Mouse (Mus musculus): ENCODE measurements around the gene Sh3bp5l. TPM values are rescaled to one million over a fixed set of nuclear protein-coding genes. Genes with fewer than 3 reads are reported as not detected.

The Sh3bp5l gene
- polyA plus RNA-seq, 1 experiment from 2014 or later = 33.6 TPM

DNA sequence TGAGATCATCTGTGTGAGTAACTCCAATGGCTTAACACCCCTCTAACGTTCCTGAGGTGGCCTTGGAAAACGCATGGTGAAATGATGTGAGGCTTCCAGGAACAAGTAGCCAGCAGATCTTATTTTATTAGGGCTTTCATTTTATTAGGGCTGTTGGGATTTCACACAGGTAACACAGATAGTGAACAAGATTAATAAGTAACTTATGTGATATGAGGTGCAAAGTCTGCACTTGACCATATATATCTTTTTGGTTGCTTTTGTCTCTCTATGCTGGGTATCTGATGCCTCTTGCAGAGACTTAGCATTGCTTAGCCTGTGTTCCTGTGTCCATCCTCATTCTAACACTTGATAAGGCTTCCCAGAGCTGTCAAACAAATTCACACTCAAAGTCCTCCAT, 46.7 kb downstream of the Sh3bp5l start:
- H3K27ac ChIP-seq (replicated peaks) = no peak overlapping the region
- no peak overlapping the region for H3K4me3 ChIP-seq (ENCODE audit: low read depth, low read length)
- TF ChIP-seq EP300 (optimal IDR thresholded peaks at IDR 0.05) (no peak), CTCF (IDR thresholded peaks at IDR 0.05; ENCODE audit: low read depth) (no peak)
- DNase-seq (ENCODE audit: low spot score) (no peak), ATAC-seq (ENCODE audit: low FRiP score, low TSS enrichment) (no peak)
- H3K36me3 ChIP-seq (ENCODE audit: control insufficient read depth, insufficient read depth, low read length) = no peaks in the 10 kb centered on the region
- no peaks in the 10 kb centered on the region for H3K27me3 ChIP-seq (ENCODE audit: control insufficient read depth, insufficient read depth, low read length)
- 63% methylated on average over 2 of the region's 2 CpGs for WGBS
- H3K4me1 ChIP-seq (replicated peaks; ENCODE audit: control insufficient read depth, insufficient read depth) = no peaks in the 10 kb centered on the region
- no peaks in the 10 kb centered on the region for H3K9me3 ChIP-seq (ENCODE audit: control insufficient read depth, low read length)
- no peak overlapping the region for H3K4me2 ChIP-seq (replicated peaks; ENCODE audit: low read depth)
- no peak overlapping the region for H3K9ac ChIP-seq (ENCODE audit: low read length)

DNA sequence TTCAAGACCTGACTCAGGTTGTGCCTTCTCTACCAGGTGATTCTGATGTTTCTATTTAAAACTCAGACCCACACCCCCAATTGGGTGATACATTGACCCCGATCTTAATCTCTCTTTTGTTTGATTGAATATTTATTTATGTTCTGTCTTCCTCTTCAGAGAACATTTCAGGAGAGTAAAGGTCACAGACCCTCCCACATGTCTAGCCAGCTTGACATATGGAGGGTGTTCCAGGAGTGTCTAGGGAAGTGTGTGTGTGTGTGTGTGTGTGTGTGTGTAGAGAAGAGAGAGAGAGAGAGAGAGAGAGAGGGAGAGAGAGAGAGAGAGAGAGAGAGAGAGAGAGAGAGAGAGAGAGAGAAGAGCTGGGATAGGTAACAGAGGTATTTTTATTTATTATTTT, 47.2 kb downstream of the Sh3bp5l start:
- Histone ChIP-seq H3K9me3 (ENCODE audit: control insufficient read depth, low read length) (no peaks in the 10 kb centered on the region), H3K4me1 (replicated peaks; ENCODE audit: control insufficient read depth, insufficient read depth) (no peaks in the 10 kb centered on the region), H3K4me3 (ENCODE audit: low read depth, low read length) (no peak overlapping the region), H3K36me3 (ENCODE audit: control insufficient read depth, insufficient read depth, low read length) (no peaks in the 10 kb centered on the region), H3K9ac (ENCODE audit: low read length) (no peak overlapping the region), H3K4me2 (replicated peaks; ENCODE audit: low read depth) (no peak overlapping the region), H3K27me3 (ENCODE audit: control insufficient read depth, insufficient read depth, low read length) (no peaks in the 10 kb centered on the region), H3K27ac (replicated peaks) (no peak overlapping the region)
- WGBS = 20% methylated on average over 1 of the region's 1 CpGs
- no peak for DNase-seq (ENCODE audit: low spot score)
- ATAC-seq (ENCODE audit: low FRiP score, low TSS enrichment) = no peak
- no peak for TF ChIP-seq EP300 (optimal IDR thresholded peaks at IDR 0.05)
- TF ChIP-seq CTCF (IDR thresholded peaks at IDR 0.05; ENCODE audit: low read depth) = no peak

DNA sequence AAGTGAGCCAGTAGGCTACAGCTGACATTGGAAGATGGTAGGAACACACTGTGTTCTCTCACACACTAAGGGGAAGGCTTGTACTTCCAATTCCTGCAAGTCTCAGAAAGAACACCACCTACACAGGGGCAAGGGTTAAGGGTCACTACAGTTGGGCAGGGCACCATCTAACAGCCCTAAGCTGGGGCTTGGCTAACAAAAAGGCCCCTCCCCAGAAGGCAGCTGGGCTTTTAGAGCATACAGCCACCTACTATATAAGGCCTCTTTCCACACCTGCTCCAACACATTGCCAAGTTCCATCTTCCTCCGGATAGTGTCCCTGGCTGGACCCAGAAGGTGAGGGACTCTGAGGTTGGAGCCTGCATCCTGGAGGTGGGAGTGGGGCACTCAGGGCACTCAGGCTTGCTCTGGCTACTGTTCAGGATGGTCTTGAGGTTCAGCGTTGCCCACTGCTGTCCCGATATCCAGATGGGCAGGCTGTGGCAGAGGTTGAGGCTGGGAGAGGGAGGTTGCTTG, 48.3 kb downstream of the Sh3bp5l start, which contains the start of gene Lypd8:
TSS of gene Lypd8 (plus strand) at position 281 of the 516 bp plus-strand sequence.
- no peak for ATAC-seq (ENCODE audit: low FRiP score, low TSS enrichment)
- Histone ChIP-seq H3K4me1 (replicated peaks; ENCODE audit: control insufficient read depth, insufficient read depth) (no peaks in the 10 kb centered on the region), H3K27ac (replicated peaks) (peak within 1 kb of the TSS; percentile 78; the same call in 1 of the 2 replicates), H3K27me3 (ENCODE audit: control insufficient read depth, insufficient read depth, low read length) (no peaks in the 10 kb centered on the region), H3K9ac (ENCODE audit: low read length) (peak within 1 kb of the TSS; percentile 38; the same call in 1 of the 2 replicates), H3K4me2 (replicated peaks; ENCODE audit: low read depth) (peak within 1 kb of the TSS; percentile 21; the same call in 1 of the 2 replicates), H3K36me3 (ENCODE audit: control insufficient read depth, insufficient read depth, low read length) (no peaks in the 10 kb centered on the region), H3K9me3 (ENCODE audit: control insufficient read depth, low read length) (no peaks in the 10 kb centered on the region), H3K4me3 (ENCODE audit: low read depth, low read length) (peak within 1 kb of the TSS; percentile 19; the same call in 1 of the 2 replicates)
- 87% methylated on average over 3 of the region's 3 CpGs for WGBS
- TF ChIP-seq CTCF (IDR thresholded peaks at IDR 0.05; ENCODE audit: low read depth) (no peak), EP300 (optimal IDR thresholded peaks at IDR 0.05) (no peak)
- DNase-seq (ENCODE audit: low spot score) = no peak

DNA sequence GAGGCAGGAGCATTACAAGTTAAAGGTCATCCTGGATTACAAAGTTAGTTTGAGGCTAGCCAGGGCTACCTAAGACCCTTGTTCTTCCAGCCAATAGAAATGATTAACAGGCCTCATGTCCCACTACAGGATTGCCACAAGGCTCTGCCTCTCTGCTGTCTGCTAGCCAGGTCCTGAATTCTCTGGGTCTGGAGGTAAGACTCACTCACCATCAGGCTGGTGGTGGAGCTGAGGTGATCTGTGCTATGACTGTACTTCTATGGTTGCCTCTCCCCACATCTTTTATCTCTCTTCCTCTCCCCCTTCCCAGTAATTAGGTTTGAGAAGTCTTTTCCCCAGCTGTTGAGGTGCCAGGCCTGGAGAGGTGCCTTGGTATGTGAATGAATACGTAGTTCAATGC, 49.0 kb downstream of the Sh3bp5l start:
- no peak for ATAC-seq (ENCODE audit: low FRiP score, low TSS enrichment)
- Histone ChIP-seq H3K4me3 (ENCODE audit: low read depth, low read length) (peak overlapping the region; percentile 19; the same call in 1 of the 2 replicates), H3K36me3 (ENCODE audit: control insufficient read depth, insufficient read depth, low read length) (no peaks in the 10 kb centered on the region), H3K4me1 (replicated peaks; ENCODE audit: control insufficient read depth, insufficient read depth) (no peaks in the 10 kb centered on the region), H3K9me3 (ENCODE audit: control insufficient read depth, low read length) (no peaks in the 10 kb centered on the region), H3K27ac (replicated peaks) (peak overlapping the region; percentile 78; the same call in 1 of the 2 replicates), H3K4me2 (replicated peaks; ENCODE audit: low read depth) (peak overlapping the region; percentile 21; the same call in 1 of the 2 replicates), H3K27me3 (ENCODE audit: control insufficient read depth, insufficient read depth, low read length) (no peaks in the 10 kb centered on the region), H3K9ac (ENCODE audit: low read length) (peak overlapping the region; percentile 38; the same call in 1 of the 2 replicates)
- 82% methylated on average over 1 of the region's 1 CpGs for WGBS
- TF ChIP-seq CTCF (IDR thresholded peaks at IDR 0.05; ENCODE audit: low read depth) (no peak), EP300 (optimal IDR thresholded peaks at IDR 0.05) (no peak)
- DNase-seq (ENCODE audit: low spot score) = no peak

DNA sequence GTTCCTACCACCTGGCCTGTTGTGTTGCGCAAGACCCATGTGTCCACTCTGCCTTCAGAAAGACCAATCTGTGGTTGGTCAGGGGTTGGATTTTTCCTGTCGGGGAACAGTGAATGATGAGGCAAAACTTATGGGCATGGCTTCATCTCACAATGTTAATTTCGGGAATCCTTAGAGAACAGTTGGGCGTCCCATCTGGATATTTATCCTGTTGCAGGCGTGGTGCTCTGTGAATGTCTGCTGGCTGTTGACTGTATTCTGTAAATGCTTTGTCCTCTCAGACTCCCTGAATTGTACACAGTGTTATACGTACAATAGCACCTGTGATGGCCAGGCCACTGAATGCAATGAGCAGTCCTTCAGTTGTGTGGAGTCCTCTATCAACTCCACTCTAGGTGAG, 51.9 kb downstream of the Sh3bp5l start:
- H3K9ac ChIP-seq (ENCODE audit: low read length) = no peak overlapping the region
- no peaks in the 10 kb centered on the region for H3K9me3 ChIP-seq (ENCODE audit: control insufficient read depth, low read length)
- H3K4me3 ChIP-seq (ENCODE audit: low read depth, low read length) = no peak overlapping the region
- no peak for DNase-seq (ENCODE audit: low spot score)
- H3K27ac ChIP-seq (replicated peaks) = no peak overlapping the region
- no peak overlapping the region for H3K4me2 ChIP-seq (replicated peaks; ENCODE audit: low read depth)
- WGBS = 87% methylated on average over 6 of the region's 6 CpGs
- TF ChIP-seq CTCF (IDR thresholded peaks at IDR 0.05; ENCODE audit: low read depth) (no peak), EP300 (optimal IDR thresholded peaks at IDR 0.05) (no peak)
- ATAC-seq (ENCODE audit: low FRiP score, low TSS enrichment) = no peak
- H3K36me3 ChIP-seq (ENCODE audit: control insufficient read depth, insufficient read depth, low read length) = no peaks in the 10 kb centered on the region
- no peaks in the 10 kb centered on the region for H3K4me1 ChIP-seq (replicated peaks; ENCODE audit: control insufficient read depth, insufficient read depth)
- H3K27me3 ChIP-seq (ENCODE audit: control insufficient read depth, insufficient read depth, low read length) = no peaks in the 10 kb centered on the region

Other genes with a start within 250 kb of the Sh3bp5l start
- not detected in 2 replicates for gene Gm12248, start 237.6 kb upstream of the Sh3bp5l start, polyA plus RNA-seq (2015; fragmentation: Nextera tagmentation; extraction: Ambion mirVana)
- 41.4 and 42.9 TPM in 2 replicates for gene Cnot8, start 226.6 kb upstream of the Sh3bp5l start, polyA plus RNA-seq (2015; fragmentation: Nextera tagmentation; extraction: Ambion mirVana)
- 4.4 and 4.9 TPM in 2 replicates for gene Gemin5, start 162.2 kb upstream of the Sh3bp5l start, polyA plus RNA-seq (2015; fragmentation: Nextera tagmentation; extraction: Ambion mirVana)
- 96.3 and 98.6 TPM in 2 replicates for gene Mrpl22, start 159.1 kb upstream of the Sh3bp5l start, polyA plus RNA-seq (2015; fragmentation: Nextera tagmentation; extraction: Ambion mirVana)
- gene Igtp, start 131.2 kb upstream of the Sh3bp5l start, polyA plus RNA-seq (2015; fragmentation: Nextera tagmentation; extraction: Ambion mirVana) = 4.1 and 4.7 TPM in 2 replicates
- gene Irgm2, start 131.1 kb upstream of the Sh3bp5l start, polyA plus RNA-seq (2015; fragmentation: Nextera tagmentation; extraction: Ambion mirVana) = 3.8 and 3.9 TPM in 2 replicates
- gene 4930438A08Rik, start 55.9 kb upstream of the Sh3bp5l start, polyA plus RNA-seq (2015; fragmentation: Nextera tagmentation; extraction: Ambion mirVana) = 0.49 and 0.50 TPM in 2 replicates
- 13.7 and 14.8 TPM in 2 replicates for gene Zfp692, start 23.7 kb upstream of the Sh3bp5l start, polyA plus RNA-seq (2015; fragmentation: Nextera tagmentation; extraction: Ambion mirVana)
- gene Zfp672, start 385 bp upstream of the Sh3bp5l start, polyA plus RNA-seq (2015; fragmentation: Nextera tagmentation; extraction: Ambion mirVana) = 76.0 and 78.4 TPM in 2 replicates
- gene Lypd8, start 48.3 kb downstream of the Sh3bp5l start, polyA plus RNA-seq (2015; fragmentation: Nextera tagmentation; extraction: Ambion mirVana) = 1,014 and 1,152 TPM in 2 replicates
- gene 1810065E05Rik, start 90.4 kb downstream of the Sh3bp5l start, polyA plus RNA-seq (2015; fragmentation: Nextera tagmentation; extraction: Ambion mirVana) = 1.6 and 3.3 TPM in 2 replicates
- not detected in 2 replicates for gene Gm12253, start 101.8 kb downstream of the Sh3bp5l start, polyA plus RNA-seq (2015; fragmentation: Nextera tagmentation; extraction: Ambion mirVana)
- not detected in 2 replicates for gene Lypd9, start 122.2 kb downstream of the Sh3bp5l start, polyA plus RNA-seq (2015; fragmentation: Nextera tagmentation; extraction: Ambion mirVana)
- not detected in 2 replicates for gene Olfr30, start 131.5 kb downstream of the Sh3bp5l start, polyA plus RNA-seq (2015; fragmentation: Nextera tagmentation; extraction: Ambion mirVana)
- gene Olfr332, start 161.8 kb downstream of the Sh3bp5l start, polyA plus RNA-seq (2015; fragmentation: Nextera tagmentation; extraction: Ambion mirVana) = not detected in 2 replicates
- not detected in 2 replicates for gene Olfr331, start 171.8 kb downstream of the Sh3bp5l start, polyA plus RNA-seq (2015; fragmentation: Nextera tagmentation; extraction: Ambion mirVana)
- not detected in 2 replicates for gene Olfr330, start 204.1 kb downstream of the Sh3bp5l start, polyA plus RNA-seq (2015; fragmentation: Nextera tagmentation; extraction: Ambion mirVana)
- gene Olfr329-ps, start 215.7 kb downstream of the Sh3bp5l start, polyA plus RNA-seq (2015; fragmentation: Nextera tagmentation; extraction: Ambion mirVana) = not detected in 2 replicates
- 0.04 TPM in 1 of 2 replicates, not detected in the other for gene Olfr328, start 224.9 kb downstream of the Sh3bp5l start, polyA plus RNA-seq (2015; fragmentation: Nextera tagmentation; extraction: Ambion mirVana)
- not detected in 2 replicates for gene Olfr224, start 239.8 kb downstream of the Sh3bp5l start, polyA plus RNA-seq (2015; fragmentation: Nextera tagmentation; extraction: Ambion mirVana)
- not detected in 2 replicates for gene Olfr325, start 247.0 kb downstream of the Sh3bp5l start, polyA plus RNA-seq (2015; fragmentation: Nextera tagmentation; extraction: Ambion mirVana)